Mouse (Mus musculus): ENCODE data around the gene Eif3g. TPM values are rescaled to one million over a fixed set of nuclear protein-coding genes. Genes with fewer than 3 reads are reported as not detected.

Gene Eif3g
- total RNA-seq, 2 experiments from 2014 or later = 119 to 124 TPM

DNA sequence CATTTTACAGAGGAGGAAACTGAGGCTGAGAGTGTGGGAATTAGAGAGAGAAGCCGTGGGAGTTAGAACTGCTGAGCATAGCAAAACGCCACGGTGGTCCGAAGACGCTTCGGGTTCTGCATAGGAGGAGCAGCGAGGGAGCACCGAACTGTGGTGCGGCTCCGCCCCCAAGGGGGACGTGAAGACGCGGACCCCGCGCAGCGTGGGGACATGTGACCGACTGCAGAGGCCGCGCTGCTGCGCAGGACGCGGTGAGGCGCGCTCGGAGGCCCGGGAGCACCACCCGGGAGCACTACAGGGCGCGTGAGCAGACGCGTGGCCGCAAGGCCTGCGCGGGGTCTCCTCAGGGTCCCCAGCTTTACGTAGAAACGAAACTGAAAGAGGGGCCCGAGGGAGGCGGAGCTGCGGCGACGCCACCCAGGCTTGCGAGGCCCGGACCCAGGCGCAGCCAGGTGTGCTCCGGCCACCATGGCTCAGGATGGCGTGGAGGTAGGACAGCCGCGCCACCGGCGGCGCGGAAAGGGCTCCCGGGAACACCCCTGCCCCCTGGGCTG is 29.9 kb downstream of the Eif3g start, which contains the start of gene A230050P20Rik:
A230050P20Rik (plus strand) TSS at position 195 of the 554 bp plus-strand sequence.
- peak; percentile 81 for DNase-seq (ENCODE audit: low spot score in 2 of 2)
- intact Hi-C loops (cut with DNase I) = no loop called here

DNA sequence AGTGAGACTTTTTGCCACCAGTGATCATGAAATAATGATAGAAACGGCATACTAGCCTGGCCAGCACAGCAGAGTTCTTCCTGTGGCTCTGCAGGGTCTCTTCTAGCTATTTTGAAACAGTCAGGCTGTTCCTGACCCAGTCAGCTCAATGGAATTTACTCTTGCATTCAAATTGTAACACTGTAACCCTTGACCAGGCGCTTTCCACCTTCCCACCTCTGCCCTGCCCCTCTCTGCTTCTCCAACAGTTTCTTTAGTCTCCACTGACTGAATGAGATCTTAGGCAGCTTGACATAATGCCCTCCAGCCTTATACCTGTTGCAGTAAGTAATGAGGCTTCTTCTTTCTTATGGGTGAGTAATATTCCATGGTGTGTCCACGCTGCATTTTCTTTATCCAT is 31.5 kb downstream of the Eif3g start:
- DNase-seq (ENCODE audit: low spot score in 2 of 2) = no peak

DNA sequence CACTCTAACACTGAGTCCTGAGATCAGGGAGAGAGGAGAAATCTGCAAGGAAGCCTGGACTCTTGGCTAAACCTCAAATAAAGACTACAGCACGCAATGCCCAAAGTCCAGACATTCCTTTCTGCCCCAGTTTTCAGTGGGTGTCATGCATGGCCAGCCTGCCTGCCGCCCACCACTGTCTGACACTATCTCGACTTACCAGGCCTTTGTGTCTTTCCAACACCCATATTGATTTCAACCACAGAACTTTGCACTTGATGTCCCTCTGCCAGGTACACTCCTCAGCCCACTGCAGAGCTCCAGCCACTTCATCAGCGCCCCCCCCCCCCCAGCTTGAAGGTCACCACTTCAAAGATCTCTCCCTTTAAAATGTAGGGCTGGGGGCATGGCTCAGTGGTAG is 36.2 kb downstream of the Eif3g start:
- intact Hi-C loops (cut with DNase I) = no loop called here

More for the DNA sequence above, 31.5 kb downstream of the Eif3g start:
- intact Hi-C loops (cut with DNase I) = no loop called here

DNA sequence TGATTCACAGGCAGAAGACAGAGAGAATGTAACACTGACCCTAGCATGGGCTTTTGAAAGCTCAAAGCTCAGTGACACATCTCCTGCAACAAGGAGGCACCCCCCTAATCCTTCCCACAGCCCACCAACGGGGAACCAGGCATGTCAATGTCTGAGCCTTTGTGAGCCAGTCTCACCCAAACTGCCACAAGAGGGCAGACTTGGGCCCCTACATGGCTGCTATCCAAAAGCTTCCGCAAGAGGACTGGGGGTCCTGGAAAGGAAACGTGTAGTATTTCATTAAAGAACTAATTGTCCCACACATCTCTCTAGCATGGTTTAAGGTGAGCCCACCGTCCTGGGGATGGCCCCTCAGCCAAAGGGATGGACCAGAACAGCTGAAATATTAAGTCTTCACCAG is 36.6 kb downstream of the Eif3g start:
- intact Hi-C loops (cut with DNase I) = no loop called here
- no peak for DNase-seq (ENCODE audit: low spot score in 2 of 2)

More for the DNA sequence above, 36.2 kb downstream of the Eif3g start:
- DNase-seq (ENCODE audit: low spot score in 2 of 2) = no peak

DNA sequence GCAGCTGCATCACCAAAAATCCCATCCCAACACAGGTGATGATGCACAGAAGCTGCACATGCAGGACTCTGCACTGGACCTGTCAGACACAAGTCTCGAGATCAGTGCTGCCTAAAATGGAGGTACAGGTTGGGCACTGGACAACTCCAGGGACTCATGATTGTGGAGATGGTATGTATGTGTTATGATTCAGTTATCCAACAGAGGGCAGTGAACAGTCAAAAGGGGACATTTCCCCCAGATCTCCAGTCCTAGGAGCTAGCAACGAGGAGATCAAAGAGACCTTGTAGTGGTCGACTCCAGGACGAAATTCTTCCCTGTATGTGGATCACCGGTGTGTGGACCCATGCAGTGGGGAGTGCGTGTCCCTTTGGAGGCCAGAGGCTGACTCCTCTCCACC is 38.5 kb downstream of the Eif3g start:
- intact Hi-C loops (cut with DNase I) = no loop called here
- no peak for DNase-seq (ENCODE audit: low spot score in 2 of 2)

DNA sequence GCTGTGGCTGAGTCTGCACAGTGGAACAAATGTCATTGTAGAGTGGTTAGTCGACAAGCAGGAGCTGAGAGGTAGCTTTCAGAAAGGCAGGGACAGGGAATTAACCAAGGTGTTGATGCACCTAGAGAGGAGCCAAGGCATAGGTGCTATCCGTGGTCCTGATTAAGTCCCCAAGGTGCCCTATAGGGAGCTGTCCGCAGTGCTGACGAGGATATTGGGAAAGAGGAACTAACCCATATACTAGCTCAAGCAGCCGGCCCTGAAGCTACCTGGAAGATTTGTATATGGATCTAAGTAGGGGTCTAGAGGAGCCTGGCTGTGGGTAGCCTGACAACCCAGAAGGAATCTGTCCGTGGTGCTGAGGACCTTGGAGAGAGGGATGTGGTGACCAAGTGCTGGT is 41.3 kb downstream of the Eif3g start:
- DNase-seq (ENCODE audit: low spot score in 2 of 2) = no peak
- intact Hi-C loops (cut with DNase I) = no loop called here

DNA sequence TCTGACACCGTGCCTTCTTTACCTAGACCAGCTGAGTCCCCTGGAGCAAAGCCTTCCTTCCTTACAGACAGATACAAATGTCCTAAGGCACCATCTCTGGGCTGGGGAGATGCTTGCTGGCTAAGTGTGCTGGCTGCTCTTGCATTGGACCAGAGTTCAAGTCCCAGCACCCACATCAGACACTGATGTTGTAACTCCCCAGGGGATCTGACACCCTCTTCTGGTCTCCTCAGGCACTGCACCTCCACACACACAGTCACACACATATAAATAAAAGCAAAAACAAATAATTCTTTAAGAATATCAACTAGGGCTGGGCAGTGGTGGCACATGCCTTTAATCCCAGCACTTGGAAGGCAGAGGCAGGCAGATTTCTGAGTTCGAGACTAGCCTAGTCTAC is 48.2 kb downstream of the Eif3g start:
- intact Hi-C loops (cut with DNase I) = no loop called here
- no peak for DNase-seq (ENCODE audit: low spot score in 2 of 2)

Small RNA genes lying within 50 kb of the gene (microRNA-seq; reads per million reads assigned to microRNA genes)
- 0.79 to 1.0 reads per million in 2 experiments for gene Mir7081

Other genes with a start within 250 kb of the Eif3g start
- gene Pin1, start 246.5 kb downstream of the Eif3g start, total RNA-seq (2021) = 10 to 100 TPM; 46.0 to 46.7 TPM
- 100 to 1,000 TPM; 205 to 210 TPM for gene Olfm2, start 152.3 kb downstream of the Eif3g start, total RNA-seq (2021)
- 1 to 10 TPM; 1.8 to 1.9 TPM for gene Col5a3, start 83.6 kb downstream of the Eif3g start, total RNA-seq (2021)
- not detected for gene Rdh8, start 80.1 kb downstream of the Eif3g start, total RNA-seq (2021)
- 10 to 100 TPM; 54.4 to 57.9 TPM for gene A230050P20Rik, start 30.0 kb downstream of the Eif3g start, total RNA-seq (2021)
- gene Angptl6, start 18.9 kb downstream of the Eif3g start, total RNA-seq (2021) = 10 to 100 TPM; 10.3 to 11.1 TPM
- 10 to 100 TPM; 22.8 to 25.7 TPM for gene Ppan, start 10.4 kb downstream of the Eif3g start, total RNA-seq (2021)
- 10 to 100 TPM; 39.9 to 43.6 TPM for gene Dnmt1, start 61.3 kb upstream of the Eif3g start, total RNA-seq (2021)
- gene S1pr2, start 78.2 kb upstream of the Eif3g start, total RNA-seq (2021) = 1 to 10 TPM; 1.6 to 1.8 TPM
- gene Mrpl4, start 104.1 kb upstream of the Eif3g start, total RNA-seq (2021) = 10 to 100 TPM; 58.7 to 62.9 TPM
- 1 to 10 TPM; 3.0 to 3.6 TPM for gene Icam1, start 117.4 kb upstream of the Eif3g start, total RNA-seq (2021)
- under 1 TPM in 1 of 2 experiments, not detected in 1; 0.86 TPM for gene Icam4, start 130.8 kb upstream of the Eif3g start, total RNA-seq (2021)
- 100 to 1,000 TPM; 294 to 307 TPM for gene Icam5, start 133.4 kb upstream of the Eif3g start, total RNA-seq (2021)
- gene Zglp1, start 168.5 kb upstream of the Eif3g start, total RNA-seq (2021) = 1 to 10 TPM in 1 of 2 experiments, not detected in 1; 1.8 TPM
- under 1 TPM; 0.72 to 0.90 TPM for gene Gm49373, start 174.5 kb upstream of the Eif3g start, total RNA-seq (2021)
- gene Fdx1l, start 175.0 kb upstream of the Eif3g start, total RNA-seq (2021) = 10 to 100 TPM; 54.8 to 55.0 TPM
- 1 to 10 TPM; 1.8 to 2.6 TPM for gene Gm38431, start 193.4 kb upstream of the Eif3g start, total RNA-seq (2021)
- 10 to 100 TPM; 30.0 to 30.9 TPM for gene Raver1, start 193.4 kb upstream of the Eif3g start, total RNA-seq (2021)
- 10 to 100 TPM; 11.7 to 12.0 TPM for gene Tyk2, start 232.6 kb upstream of the Eif3g start, total RNA-seq (2021)

Measured in left cerebral cortex, postnatal 14 days (tissue).